8 mouse cellular contexts compared by ENCODE assay signal in the genomic region with DNA sequence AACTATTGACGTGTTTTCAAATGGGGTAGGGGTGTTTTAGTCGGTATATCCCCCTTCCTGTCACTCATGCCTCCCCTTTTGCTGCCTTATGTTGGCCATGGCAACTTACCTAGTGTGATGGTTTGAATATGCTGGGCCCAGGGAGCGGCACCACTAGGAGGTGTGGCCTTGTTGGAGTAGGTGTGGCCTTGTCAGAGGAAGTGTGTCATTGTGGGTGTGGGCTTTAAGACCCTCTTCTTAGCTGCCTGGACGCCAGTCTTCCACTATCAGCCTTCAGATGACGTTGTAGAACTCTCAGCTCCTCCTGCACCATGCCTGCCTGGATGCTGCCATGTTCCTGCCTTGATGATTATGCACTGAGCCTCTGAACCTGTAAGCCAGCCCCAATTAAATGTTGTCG. TPM values are rescaled to one million over a fixed set of nuclear protein-coding genes. Genes with fewer than 3 reads are reported as not detected.
DNase-seq lines count a peak whose midpoint lies in the region; ATAC-seq lines count a peak whose summit lies in the region.

Gene Rcan1, minus strand, starts transcription at position 162 of the 400 bp plus-strand sequence.

- no peak for ATAC-seq in heart, embryonic 12.5 days (ENCODE audit: insufficient number of reproducible peaks, low FRiP score)
- ATAC-seq in stomach, embryonic 15.5 days (ENCODE audit: insufficient read depth, low FRiP score, low read depth): no peak
- ATAC-seq in erythroblast, adult 5-6 weeks (replicated peaks; ENCODE audit: low FRiP score, poor library complexity, severe bottlenecking): no peak

- H3K9ac ChIP-seq in heart, embryonic 12.5 days: no peak within 1 kb of the TSS
- H3K9ac ChIP-seq in stomach, embryonic 15.5 days: no peak within 1 kb of the TSS

- H3K27ac ChIP-seq in brown adipose tissue, adult 24 weeks (replicated peaks; ENCODE audit: low read depth, low read length): no peak within 1 kb of the TSS
- H3K27ac ChIP-seq in heart, embryonic 12.5 days (ENCODE audit: poor library complexity, severe bottlenecking): no peak within 1 kb of the TSS
- no peak within 1 kb of the TSS for H3K27ac ChIP-seq in stomach, embryonic 15.5 days

- no peak within 1 kb of the TSS for H3K4me2 ChIP-seq in heart, embryonic 12.5 days
- H3K4me2 ChIP-seq in stomach, embryonic 15.5 days: no peak within 1 kb of the TSS

- DNase-seq in left cerebral cortex, adult 18-20 months (ENCODE audit: low spot score in 2 of 2): no peak
- no peak for DNase-seq in left cerebral cortex, adult 9 months (ENCODE audit: low spot score in 2 of 2)
- no peak for DNase-seq in left cerebral cortex, postnatal 10 days (ENCODE audit: extremely low spot score in 1 of 2, low spot score in 2 of 2)
- no peak for DNase-seq in thymus, postnatal 10 days (ENCODE audit: low spot score in 2 of 2)

- 66% methylated on average over 6 of the region's 6 CpGs for WGBS in heart, embryonic 12.5 days
- WGBS in stomach, embryonic 15.5 days: 76% methylated on average over 6 of the region's 6 CpGs

- no peak within 1 kb of the TSS for H3K4me3 ChIP-seq in brown adipose tissue, adult 24 weeks (ENCODE audit: insufficient read depth, low read depth, low read length)
- H3K4me3 ChIP-seq in heart, embryonic 12.5 days: no peak within 1 kb of the TSS
- H3K4me3 ChIP-seq in stomach, embryonic 15.5 days (replicated peaks): no peak within 1 kb of the TSS

- H3K9me3 ChIP-seq in heart, embryonic 12.5 days (replicated peaks): no peaks in the 10 kb centered on the region
- no peaks in the 10 kb centered on the region for H3K9me3 ChIP-seq in stomach, embryonic 15.5 days

- intact Hi-C loops in left cerebral cortex, postnatal 10 days (cut with DNase I): no loop called here

- no peaks in the 10 kb centered on the region for H3K27me3 ChIP-seq in heart, embryonic 12.5 days (replicated peaks)
- no peaks in the 10 kb centered on the region for H3K27me3 ChIP-seq in stomach, embryonic 15.5 days (replicated peaks)

- H3K4me1 ChIP-seq in brown adipose tissue, adult 24 weeks (ENCODE audit: control insufficient read depth, insufficient read depth, insufficient read length, low read length): no peaks in the 10 kb centered on the region
- H3K4me1 ChIP-seq in heart, embryonic 12.5 days (replicated peaks): 0 out of 2 replicates have a peak, but pooled peaks cover 5% of the 10 kb centered on the region
- no peaks in the 10 kb centered on the region for H3K4me1 ChIP-seq in stomach, embryonic 15.5 days

- no peaks in the 10 kb centered on the region for H3K36me3 ChIP-seq in heart, embryonic 12.5 days
- H3K36me3 ChIP-seq in stomach, embryonic 15.5 days: no peaks in the 10 kb centered on the region

RNA-seq across cellular contexts. Expression of gene Rcan1, which starts in this region (rescaled TPM):
- total RNA-seq in left cerebral cortex, adult 18-20 months (2021): 10 to 100 TPM; 59.2 to 69.2 TPM
- 22.2 and 44.4 TPM in 2 replicates for polyA plus RNA-seq in brown adipose tissue, adult 24 weeks (2012; ENCODE audit: insufficient read depth, insufficient read length, missing spikeins)
- 148 and 153 TPM in 2 replicates for polyA plus RNA-seq in heart, embryonic 12.5 days (2016; fragmentation: Nextera tagmentation; extraction: Ambion mirVana)
- 10 to 100 TPM; 49.3 to 53.5 TPM for total RNA-seq in left cerebral cortex, postnatal 10 days (2021)
- polyA plus RNA-seq in stomach, embryonic 15.5 days (2015; fragmentation: Nextera tagmentation; extraction: Ambion mirVana): 24.5 TPM in 2 replicates
- not detected in 2 replicates for total RNA-seq in erythroblast, adult 5-6 weeks (2015; ENCODE audit: low replicate concordance)
- 2.0 and 12.4 TPM in 2 replicates for total RNA-seq in erythroblast, adult 5-6 weeks (2017; ENCODE audit: low replicate concordance)
